Mouse (Mus musculus) G1E (cell line): ENCODE measurements around the gene Mybph.

Experiments
- CTCF ChIP-seq: IDR thresholded peaks from 2 replicates; pipeline ENCODE4 v1.5.1; 2012; ENCODE audit warnings: low read depth, low read length, inconsistent platforms, mixed read lengths
- TAL1 ChIP-seq: conservative IDR thresholded peaks from 2 replicates; pipeline ENCODE4 v1.6.1; 2012; ENCODE audit warnings: low read depth, low read length, inconsistent platforms, mixed read lengths

GRCm38 (mm10) chr1:134233681-134234454, 40.6 kb downstream of the Mybph start:
- TF ChIP-seq TAL1 (no peak), CTCF (no peak)
